12 mouse cellular contexts compared by ENCODE assay signal in genomic region chr14:101984401-101984800, GRCm38 (mm10).
DNase-seq lines count a peak whose midpoint lies in the region; ATAC-seq and TF ChIP-seq lines count a peak whose summit lies in the region.
"Had no signal": no experiment of that assay in that cellular context is flagged by ENCODE, and none has a peak within 500 bp of the region (broad histone marks: within the 10 kb centered on the region; RNA-seq: fewer than 3 reads in every experiment).

No protein-coding gene starts in this region.

- H3K4me2 ChIP-seq in midbrain, embryonic 13.5 days (replicated peaks) = no peak overlapping the region
- no peak overlapping the region for H3K4me2 ChIP-seq in midbrain, postnatal 0 days (ENCODE audit: low read depth, low read length, poor library complexity, severe bottlenecking)
- H3K4me2 ChIP-seq: hindbrain, embryonic 15.5 days had no signal

- H3K9me3 ChIP-seq in midbrain, embryonic 13.5 days = no peaks in the 10 kb centered on the region
- H3K9me3 ChIP-seq in midbrain, postnatal 0 days (ENCODE audit: low read length) = no peaks in the 10 kb centered on the region
- H3K9me3 ChIP-seq: hindbrain, embryonic 15.5 days had no signal

- peak; percentile 12 for DNase-seq in heart, postnatal 4 days
- DNase-seq in heart, postnatal 36 days = no peak
- no peak for DNase-seq in midbrain, postnatal 0 days (ENCODE audit: low spot score)
- DNase-seq in lung, postnatal 10 days = peak; percentile 4
- DNase-seq in cerebellum, adult 9-10 months = no peak
- DNase-seq: cerebellum, postnatal 36 days; heart, adult 11 months had no signal

- no peak overlapping the region for H3K4me3 ChIP-seq in midbrain, embryonic 13.5 days (replicated peaks)
- no peak overlapping the region for H3K4me3 ChIP-seq in midbrain, postnatal 0 days (ENCODE audit: low read depth, low read length)
- H3K4me3 ChIP-seq: erythroblast, embryonic 14.5 days; hindbrain, embryonic 15.5 days had no signal

- TF ChIP-seq CTCF in midbrain, postnatal 0 days (IDR thresholded peaks at IDR 0.05) = no peak

- 0 out of 2 replicates have a peak, but pooled peaks have one; percentile 50 for ATAC-seq in midbrain, embryonic 13.5 days
- no peak for ATAC-seq in midbrain, postnatal 0 days (ENCODE audit: low FRiP score)
- ATAC-seq in megakaryocyte progenitor cell, adult 5-6 weeks (replicated peaks; ENCODE audit: poor library complexity) = no peak
- ATAC-seq: CD4-positive, CD25-positive, alpha-beta regulatory T cell, adult 4 months had no signal

- WGBS in midbrain, embryonic 13.5 days = 12% methylated on average over 2 of the region's 2 CpGs
- 16% methylated on average over 2 of the region's 2 CpGs for WGBS in midbrain, postnatal 0 days

- intact Hi-C loops in heart, postnatal 36 days (cut with DNase I) = no loop called here

- H3K4me1 ChIP-seq in midbrain, embryonic 13.5 days (replicated peaks) = no peaks in the 10 kb centered on the region
- no peaks in the 10 kb centered on the region for H3K4me1 ChIP-seq in midbrain, postnatal 0 days (ENCODE audit: insufficient read depth, low read length)
- H3K4me1 ChIP-seq: hindbrain, embryonic 15.5 days had no signal

- no peaks in the 10 kb centered on the region for H3K36me3 ChIP-seq in midbrain, embryonic 13.5 days
- H3K36me3 ChIP-seq in midbrain, postnatal 0 days (ENCODE audit: insufficient read depth, low read length) = no peaks in the 10 kb centered on the region
- H3K36me3 ChIP-seq: hindbrain, embryonic 15.5 days had no signal

- no peak overlapping the region for H3K27ac ChIP-seq in midbrain, embryonic 13.5 days
- H3K27ac ChIP-seq in midbrain, postnatal 0 days (ENCODE audit: low read depth, low read length) = no peak overlapping the region
- H3K27ac ChIP-seq: hindbrain, embryonic 15.5 days had no signal

- no peaks in the 10 kb centered on the region for H3K27me3 ChIP-seq in midbrain, embryonic 13.5 days
- no peaks in the 10 kb centered on the region for H3K27me3 ChIP-seq in midbrain, postnatal 0 days (ENCODE audit: insufficient read depth, low read length)
- H3K27me3 ChIP-seq: hindbrain, embryonic 15.5 days had no signal

- H3K9ac ChIP-seq in midbrain, embryonic 13.5 days (replicated peaks) = no peak overlapping the region
- H3K9ac ChIP-seq in midbrain, postnatal 0 days (replicated peaks; ENCODE audit: low read length, poor library complexity, severe bottlenecking) = no peak overlapping the region
- H3K9ac ChIP-seq: hindbrain, embryonic 15.5 days had no signal

Comparison
In these comparisons a context has a peak if more than half of its experiments do, and no peak if none do; other contexts are left out.
1. DNase-seq: peak in heart, postnatal 4 days (single experiment) and lung, postnatal 10 days (single experiment); none in heart, postnatal 36 days (0 of 2), midbrain, postnatal 0 days (single experiment) and cerebellum, adult 9-10 months (single experiment).